Mouse (Mus musculus) A20 (cell line): ENCODE results near the gene Fam83g.

ENCODE experiments used
- DNase-seq: peaks from one replicate; pipeline ENCODE4 v3.0.0-alpha.2; 2011; ENCODE audit warnings: low read depth, low spot score

Fam83g gene

DNA sequence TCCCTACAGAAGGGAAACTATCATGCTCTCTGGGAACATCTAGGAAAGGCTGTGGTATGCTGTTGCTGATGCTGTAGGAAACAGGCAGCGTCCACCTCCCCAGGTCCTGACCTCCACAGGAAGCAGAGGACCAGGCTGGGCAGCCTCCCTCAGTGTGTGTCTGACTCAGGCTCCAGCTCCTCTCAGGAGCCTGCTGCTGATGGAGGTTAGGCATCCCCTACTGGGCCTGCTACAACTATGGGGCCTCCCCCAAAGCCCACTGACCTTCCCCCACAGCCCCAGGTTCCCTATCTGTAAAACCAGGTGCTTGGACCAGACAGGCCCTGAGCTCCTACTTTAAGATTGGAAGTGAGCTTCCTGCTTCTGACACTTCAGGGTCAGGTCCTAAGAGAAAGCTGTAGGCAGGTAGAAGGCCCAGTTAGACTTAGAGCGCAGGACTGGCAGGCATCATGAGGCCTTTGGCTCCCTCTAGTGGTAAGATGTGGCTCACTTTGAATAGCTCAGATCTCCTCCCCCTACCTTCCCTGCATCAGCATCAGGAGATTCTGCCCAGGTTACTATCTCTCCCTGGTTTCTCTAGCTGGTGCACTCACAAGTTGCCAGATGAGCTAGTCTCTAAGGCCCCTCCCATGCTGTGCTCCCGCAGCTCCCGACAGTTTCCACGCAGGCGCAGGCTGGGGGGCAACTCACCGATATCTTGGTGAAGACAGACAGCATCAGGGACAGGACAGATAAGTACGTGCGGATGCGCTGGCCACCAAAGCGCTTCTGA lies 30.6 kb downstream of the Fam83g start:
- peak; percentile 85 for DNase-seq

DNA sequence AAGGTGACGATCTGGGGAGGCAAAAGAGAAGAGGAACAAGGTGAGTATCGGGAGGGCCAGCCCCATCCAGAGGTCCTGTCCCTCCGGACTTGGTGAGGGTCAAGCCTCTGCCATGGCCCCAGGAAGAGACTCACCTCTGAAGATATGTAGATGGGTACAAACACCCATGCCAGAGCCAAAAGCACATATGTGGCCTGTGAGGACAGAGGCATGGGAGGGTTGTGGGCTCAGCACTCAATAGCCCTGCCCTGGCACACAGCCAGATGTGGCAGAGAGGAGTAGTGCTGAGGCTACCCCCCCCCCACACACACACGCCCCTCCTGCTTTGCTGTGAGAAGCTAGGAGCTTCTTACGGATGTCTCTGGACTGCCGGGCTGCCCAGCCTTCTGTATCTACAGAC lies 31.2 kb downstream of the Fam83g start:
- no peak for DNase-seq

DNA sequence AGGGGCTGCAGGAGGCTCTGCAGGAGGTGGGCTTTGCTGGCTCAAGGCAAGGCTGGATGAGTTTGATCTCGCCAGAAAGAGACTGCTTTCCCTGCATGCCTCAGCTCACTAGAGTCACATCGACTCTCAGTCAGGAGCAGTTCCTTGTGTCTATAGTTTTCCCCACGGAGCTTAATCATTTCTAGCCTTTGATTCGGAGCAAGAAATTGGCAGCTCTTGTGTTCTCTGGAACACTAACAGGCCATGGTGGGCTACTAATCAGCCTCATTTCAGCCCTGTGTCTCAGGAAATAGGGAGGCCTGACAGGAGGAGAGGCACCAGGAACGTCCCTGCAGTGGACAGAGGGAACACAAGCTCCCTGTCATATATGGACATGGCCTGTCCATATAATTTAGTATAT lies 34.1 kb downstream of the Fam83g start:
- no peak for DNase-seq

DNA sequence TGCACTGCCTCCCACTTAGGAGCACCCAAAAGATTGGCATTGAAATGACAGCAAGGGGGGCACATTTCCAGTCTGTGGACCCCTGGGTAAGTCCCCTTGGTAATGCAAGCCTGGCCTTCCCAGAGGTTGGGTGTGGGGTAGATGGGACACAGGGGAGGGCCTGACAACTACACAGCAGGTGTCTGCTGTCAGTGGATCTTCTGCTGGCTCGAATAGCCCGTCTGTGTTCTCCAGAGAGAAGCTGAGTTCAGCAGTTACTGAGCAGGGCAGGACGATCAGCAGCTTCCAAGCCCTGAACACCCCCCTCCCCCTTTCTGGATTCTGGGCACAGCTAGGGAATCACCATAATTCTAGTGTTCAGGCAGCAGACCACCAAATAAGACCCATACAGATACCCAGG lies 35.5 kb downstream of the Fam83g start:
- DNase-seq, result no peak

DNA sequence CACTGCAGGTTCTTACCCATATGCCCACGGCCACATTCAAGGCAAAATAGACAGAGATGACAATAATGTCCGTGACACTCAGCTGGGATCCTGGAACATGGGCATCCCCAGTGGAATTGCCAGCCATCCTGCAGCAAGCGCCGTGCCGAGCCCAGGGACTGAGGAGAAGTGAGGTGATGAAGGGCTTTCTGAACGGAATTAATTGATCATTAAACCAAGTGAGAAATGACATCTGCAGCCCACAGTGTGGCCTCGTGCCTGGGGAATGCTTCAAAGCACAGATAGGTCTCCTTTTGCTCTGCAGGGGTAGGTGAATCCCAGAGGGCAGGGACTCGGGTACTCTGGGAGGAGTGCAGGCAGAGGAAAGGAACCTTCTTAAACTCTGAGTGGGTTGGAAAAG lies 35.9 kb downstream of the Fam83g start:
- no peak for DNase-seq

DNA sequence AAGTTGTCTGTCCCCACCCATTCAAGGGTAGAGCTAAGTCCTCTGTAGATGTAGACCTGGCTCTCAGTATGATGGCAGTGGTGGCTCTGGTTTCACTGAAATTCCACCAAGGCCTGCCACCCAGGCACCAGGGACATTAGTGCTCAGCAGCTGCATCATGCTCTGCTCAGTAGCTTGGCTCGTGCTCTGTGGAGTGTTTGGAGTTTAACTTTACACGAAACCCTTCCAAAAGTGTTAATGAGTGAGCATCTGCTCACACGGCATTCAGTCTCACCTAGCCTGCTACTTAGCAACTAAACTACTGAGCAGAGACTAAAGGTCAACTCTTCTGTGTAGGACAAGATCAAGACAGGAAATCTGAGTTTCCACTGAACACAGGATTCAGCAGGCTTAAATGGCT lies 36.7 kb downstream of the Fam83g start, which contains the start of gene Slc5a10:
Slc5a10 (minus strand) TSS at position 191 of the 400 bp plus-strand sequence.
- no peak for DNase-seq

DNA sequence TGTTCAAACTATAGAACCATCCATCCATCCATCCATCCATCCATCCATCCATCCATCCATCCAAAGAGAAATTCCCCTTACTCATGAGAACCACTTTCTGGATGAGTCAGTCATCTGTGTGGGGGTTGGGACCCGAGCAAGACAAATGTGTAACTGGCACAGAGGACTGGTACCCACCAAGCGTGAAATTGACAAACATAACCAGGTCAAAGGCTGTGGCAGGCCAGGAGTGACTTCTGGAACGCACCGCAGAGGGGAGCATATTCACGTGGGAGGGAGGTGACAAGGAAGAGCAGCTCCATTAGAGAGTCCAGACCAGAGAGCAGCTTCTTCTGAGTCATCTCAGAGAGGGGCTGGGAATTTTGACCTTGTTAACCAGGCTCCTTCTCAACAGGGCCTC lies 38.2 kb downstream of the Fam83g start:
- DNase-seq, result no peak

DNA sequence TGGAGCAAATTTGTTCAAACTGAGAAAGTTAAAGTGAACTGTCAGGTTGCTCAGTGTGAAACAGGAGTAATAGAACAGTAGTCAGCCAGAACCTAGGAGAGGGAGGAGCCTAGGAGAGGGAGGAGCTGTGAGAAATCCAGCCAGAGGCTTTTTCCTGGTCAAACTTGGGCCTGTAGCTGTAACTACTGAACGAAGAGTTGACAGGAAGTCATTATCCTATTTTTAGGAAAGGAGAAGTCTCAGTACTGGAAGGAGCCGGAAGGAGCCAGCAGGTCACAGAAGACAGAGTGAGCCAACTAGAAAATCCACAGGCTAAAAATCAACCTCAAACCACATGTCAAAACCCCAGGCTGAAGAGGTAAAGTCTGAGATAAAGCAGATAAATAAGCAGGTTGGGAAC lies 44.1 kb downstream of the Fam83g start:
- no peak for DNase-seq

DNA sequence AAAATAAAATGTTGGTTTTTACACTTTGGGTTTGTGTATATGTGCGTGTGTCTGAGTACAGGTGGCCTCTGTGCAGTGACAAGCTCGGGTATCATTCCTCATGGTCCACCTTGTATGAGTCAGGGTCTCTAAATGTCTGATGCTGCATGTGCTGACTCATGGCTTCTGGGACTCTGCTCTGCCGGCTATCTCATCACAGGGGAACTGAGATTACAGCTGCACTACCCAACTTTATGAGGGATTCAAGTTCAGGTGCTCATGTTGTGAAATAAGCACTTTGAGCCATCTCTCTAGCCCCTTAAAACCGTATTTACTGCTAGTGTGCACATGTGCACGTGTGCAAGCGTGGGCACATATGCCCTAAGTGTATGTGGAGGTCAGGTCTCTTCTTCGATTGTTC lies 48.8 kb downstream of the Fam83g start:
- no peak for DNase-seq

DNA sequence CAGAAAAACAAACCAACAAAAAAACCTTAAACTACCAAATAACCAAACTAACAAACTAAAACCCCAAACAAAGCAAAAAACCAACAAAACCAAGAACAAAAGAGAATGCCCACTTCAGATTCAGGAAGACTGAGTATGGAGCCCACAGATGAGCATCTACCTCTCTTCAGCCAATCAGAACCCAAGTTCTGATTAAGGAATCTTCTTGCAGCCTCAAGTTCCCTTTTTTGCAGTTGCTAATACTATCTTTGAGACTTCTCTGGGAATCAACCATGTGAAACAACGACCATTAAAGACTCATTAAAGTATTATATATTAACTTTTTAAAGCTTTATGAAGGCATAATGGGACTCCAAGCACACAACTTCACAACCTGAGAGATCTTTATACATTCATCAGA lies 53.4 kb downstream of the Fam83g start:
- peak; percentile 46 for DNase-seq

DNA sequence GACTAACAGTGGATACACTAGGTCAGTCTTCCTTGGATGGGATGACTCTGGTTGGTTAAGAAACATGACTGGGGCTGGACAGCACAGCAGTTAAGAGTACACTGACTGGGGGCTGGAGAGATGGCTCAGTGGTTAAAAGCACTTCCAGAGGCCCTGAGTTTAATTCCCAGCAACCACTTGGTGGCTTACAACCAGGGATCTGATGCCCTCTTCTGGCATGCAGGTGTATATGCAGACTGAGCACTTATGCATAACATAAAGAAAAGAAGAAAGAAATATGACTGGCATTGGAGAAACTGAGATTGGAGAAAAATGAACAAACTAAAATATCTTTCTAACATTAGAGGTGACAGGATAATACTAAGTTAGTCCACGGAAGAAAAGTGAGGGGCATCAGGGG lies 56.6 kb downstream of the Fam83g start:
- peak; percentile 10 for DNase-seq

DNA sequence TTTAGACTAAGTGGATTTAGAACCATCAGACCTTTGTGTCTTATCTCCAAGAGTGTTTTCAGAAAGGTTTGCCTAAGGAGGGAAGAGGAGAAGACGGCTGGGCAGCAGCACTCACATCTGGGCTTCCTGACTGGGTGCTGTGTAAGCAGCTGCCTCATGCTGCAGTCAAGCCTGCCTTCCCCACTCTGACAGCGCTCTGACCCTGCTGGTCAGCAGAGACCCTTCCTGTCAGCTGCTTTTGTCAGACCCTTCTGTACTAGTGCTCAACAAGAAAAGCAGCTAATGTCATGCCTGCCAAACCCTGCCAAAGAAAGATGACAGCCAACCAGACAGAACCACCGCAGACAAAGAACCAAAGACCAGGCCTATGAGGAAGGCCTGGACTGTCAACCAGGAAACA lies 59.9 kb downstream of the Fam83g start:
- DNase-seq, result no peak

DNA sequence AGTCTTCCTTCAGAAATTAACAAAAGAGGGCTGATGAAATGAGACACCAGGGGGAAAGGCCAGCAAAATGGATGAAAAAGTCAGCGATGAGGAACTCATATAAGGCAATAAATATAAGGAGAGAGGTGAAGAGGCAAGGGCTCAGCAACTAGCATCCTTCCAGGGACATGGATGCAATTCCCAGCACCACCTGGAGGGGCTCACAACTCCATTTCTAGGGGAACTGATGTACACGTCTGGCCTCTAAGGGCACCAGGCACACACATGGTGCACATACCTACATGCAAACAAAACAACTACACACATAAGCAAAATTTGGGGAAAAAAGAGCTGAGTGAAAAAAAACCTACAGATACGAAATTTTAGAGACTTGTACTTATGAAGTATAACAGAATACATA lies 60.6 kb downstream of the Fam83g start:
- DNase-seq, result no peak

DNA sequence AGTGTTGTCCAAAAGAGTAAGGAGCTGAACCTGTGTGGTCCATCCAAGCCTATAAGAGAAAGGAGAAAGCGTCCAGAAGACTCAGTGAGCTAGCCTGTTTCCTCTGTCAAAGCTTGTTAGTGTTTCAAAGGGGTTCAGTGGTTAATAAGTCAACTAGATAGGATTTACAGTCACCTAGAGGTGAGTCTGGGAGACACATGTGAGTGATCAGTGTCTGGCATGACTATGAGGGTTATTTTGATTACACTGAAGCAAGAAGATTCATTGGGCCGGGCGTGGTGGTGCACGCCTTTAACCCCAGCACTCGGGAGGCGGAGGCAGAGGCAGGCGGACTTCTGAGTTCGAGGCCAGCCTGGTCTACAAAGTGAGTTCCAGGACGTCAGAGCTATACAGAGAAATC lies 61.9 kb downstream of the Fam83g start:
- DNase-seq, result no peak

DNA sequence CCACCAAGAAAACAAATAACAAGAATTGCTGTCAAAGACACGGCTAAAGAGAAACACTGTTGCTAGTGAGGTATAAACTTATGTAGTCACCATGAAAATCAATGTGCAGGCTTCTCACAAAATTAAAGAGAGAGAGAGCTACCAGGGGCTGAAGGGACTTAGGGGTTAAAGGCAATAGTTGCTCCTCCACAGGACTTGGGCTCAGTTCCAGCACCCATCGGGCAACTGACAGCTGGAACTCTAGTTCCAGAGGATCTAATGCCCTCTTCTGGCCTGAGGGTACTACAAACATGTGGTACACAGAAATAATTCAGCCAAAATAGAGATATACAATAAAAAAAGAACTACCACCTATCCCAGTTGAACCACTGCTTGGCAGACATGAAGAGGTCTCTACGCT lies 63.3 kb downstream of the Fam83g start:
- DNase-seq, result no peak

DNA sequence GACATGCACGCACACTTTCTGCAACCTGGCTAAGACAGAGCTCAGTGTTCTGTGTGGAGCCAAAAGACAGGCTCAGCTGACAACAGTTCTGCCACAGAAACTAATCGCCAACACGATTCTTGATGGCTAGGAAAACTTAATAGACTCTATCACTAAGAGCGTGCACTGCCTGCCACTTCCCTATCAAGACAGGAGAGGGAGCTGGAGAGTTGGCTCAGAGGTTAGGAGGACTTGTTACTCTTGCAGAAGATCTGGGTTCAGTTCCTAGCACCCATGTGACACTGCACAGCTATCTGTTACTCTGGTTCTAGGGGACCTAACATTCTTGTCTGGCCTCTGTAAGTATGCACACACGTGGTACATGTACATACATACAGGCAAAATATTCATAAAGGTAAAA lies 67.7 kb downstream of the Fam83g start:
- DNase-seq, result peak; percentile 52

DNA sequence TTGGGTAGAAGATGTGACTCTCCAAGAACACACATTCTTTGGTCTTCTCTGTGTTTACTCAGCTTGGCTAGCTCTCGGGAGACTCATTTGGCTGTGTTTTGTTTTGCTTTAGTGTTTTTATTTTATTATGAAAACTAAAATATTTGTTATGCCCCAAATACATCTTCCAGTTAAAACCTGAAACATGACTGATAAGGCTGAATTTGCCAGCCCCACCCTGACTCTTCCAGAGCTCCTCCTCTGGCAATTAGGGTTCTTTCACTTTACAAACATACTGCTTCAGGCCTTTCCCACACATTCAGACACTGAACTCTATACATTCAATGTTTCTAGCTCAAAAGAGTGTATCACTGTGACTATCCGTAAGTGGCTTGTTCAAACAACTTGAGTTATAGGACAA lies 73.3 kb downstream of the Fam83g start:
- no peak for DNase-seq
